Mouse (Mus musculus): ENCODE data around the gene Cabp7. TPM values are rescaled to one million over a fixed set of nuclear protein-coding genes. Genes with fewer than 3 reads are reported as not detected.
"Not testable (repeated sequence)": the region's sequence is repeated elsewhere in the genome, so short reads cannot be mapped to it uniquely, and the experiment has no call there.

Gene Cabp7
- polyA plus RNA-seq, 1 experiment from 2014 or later, result 0.09 TPM

- Histone ChIP-seq H3K27ac (no peak overlapping the region), H3K9ac (ENCODE audit: low read depth, low read length) (no peak overlapping the region), H3K9me3 (replicated peaks; ENCODE audit: low read length) (no peaks in the 10 kb centered on the region), H3K27me3 (ENCODE audit: insufficient read depth, low read length) (no peaks in the 10 kb centered on the region), H3K4me1 (replicated peaks; ENCODE audit: insufficient read depth, low read length) (no peaks in the 10 kb centered on the region), H3K4me2 (ENCODE audit: low read length) (no peak overlapping the region), H3K36me3 (ENCODE audit: insufficient read depth, low read length) (no peaks in the 10 kb centered on the region), H3K4me3 (replicated peaks; ENCODE audit: low read depth, low read length) (no peak overlapping the region)
- TF ChIP-seq CTCF (IDR thresholded peaks at IDR 0.05; ENCODE audit: low read depth), result no peak
- no peak for DNase-seq (ENCODE audit: low spot score)
- WGBS, result 93% methylated on average over 5 of the region's 5 CpGs
- no peak for ATAC-seq (replicated peaks; ENCODE audit: low FRiP score, low read depth)
These were observed 29.9 kb downstream of the Cabp7 start for GRCm38 (mm10) chr11:4716530-4717236.

- Histone ChIP-seq H3K27ac (no peak overlapping the region), H3K4me1 (replicated peaks; ENCODE audit: insufficient read depth, low read length) (no peaks in the 10 kb centered on the region), H3K27me3 (ENCODE audit: insufficient read depth, low read length) (no peaks in the 10 kb centered on the region), H3K9me3 (replicated peaks; ENCODE audit: low read length) (no peaks in the 10 kb centered on the region), H3K4me2 (ENCODE audit: low read length) (no peak overlapping the region), H3K36me3 (ENCODE audit: insufficient read depth, low read length) (no peaks in the 10 kb centered on the region), H3K4me3 (replicated peaks; ENCODE audit: low read depth, low read length) (no peak overlapping the region), H3K9ac (ENCODE audit: low read depth, low read length) (no peak overlapping the region)
- no peak for TF ChIP-seq CTCF (IDR thresholded peaks at IDR 0.05; ENCODE audit: low read depth)
- ATAC-seq (replicated peaks; ENCODE audit: low FRiP score, low read depth) (no peak), DNase-seq (ENCODE audit: low spot score) (no peak)
- 58% methylated on average over 4 of the region's 4 CpGs for WGBS
These were observed 31.0 kb downstream of the Cabp7 start for GRCm38 (mm10) chr11:4715596-4715995.

- Histone ChIP-seq H3K4me3 (replicated peaks; ENCODE audit: low read depth, low read length) (no peak overlapping the region), H3K27ac (no peak overlapping the region), H3K4me2 (ENCODE audit: low read length) (no peak overlapping the region), H3K4me1 (replicated peaks; ENCODE audit: insufficient read depth, low read length) (no peaks in the 10 kb centered on the region), H3K9me3 (replicated peaks; ENCODE audit: low read length) (no peaks in the 10 kb centered on the region), H3K9ac (ENCODE audit: low read depth, low read length) (no peak overlapping the region), H3K36me3 (ENCODE audit: insufficient read depth, low read length) (no peaks in the 10 kb centered on the region), H3K27me3 (ENCODE audit: insufficient read depth, low read length) (no peaks in the 10 kb centered on the region)
- TF ChIP-seq CTCF (IDR thresholded peaks at IDR 0.05; ENCODE audit: low read depth), result no peak
- 81% methylated on average over 4 of the region's 4 CpGs for WGBS
- ATAC-seq (replicated peaks; ENCODE audit: low FRiP score, low read depth), result no peak
- DNase-seq (ENCODE audit: low spot score), result no peak
These were observed 31.9 kb downstream of the Cabp7 start for GRCm38 (mm10) chr11:4714727-4715126.

- no peaks in the 10 kb centered on the region for H3K27me3 ChIP-seq (ENCODE audit: insufficient read depth, low read length)
- H3K9me3 ChIP-seq (replicated peaks; ENCODE audit: low read length), result no peaks in the 10 kb centered on the region
- H3K4me2 ChIP-seq (ENCODE audit: low read length), result no peak overlapping the region
- no peak overlapping the region for H3K9ac ChIP-seq (ENCODE audit: low read depth, low read length)
- TF ChIP-seq CTCF (IDR thresholded peaks at IDR 0.05; ENCODE audit: low read depth), result no peak
- no peak overlapping the region for H3K4me3 ChIP-seq (replicated peaks; ENCODE audit: low read depth, low read length)
- DNase-seq (ENCODE audit: low spot score) (no peak), ATAC-seq (replicated peaks; ENCODE audit: low FRiP score, low read depth) (no peak)
- no peak overlapping the region for H3K27ac ChIP-seq
- H3K4me1 ChIP-seq (replicated peaks; ENCODE audit: insufficient read depth, low read length), result no peaks in the 10 kb centered on the region
- no peaks in the 10 kb centered on the region for H3K36me3 ChIP-seq (ENCODE audit: insufficient read depth, low read length)
These were observed 33.8 kb downstream of the Cabp7 start for GRCm38 (mm10) chr11:4712822-4713221.

- ATAC-seq (replicated peaks; ENCODE audit: low FRiP score, low read depth); H3K4me3 ChIP-seq (replicated peaks; ENCODE audit: low read depth, low read length); H3K36me3 ChIP-seq (ENCODE audit: insufficient read depth, low read length); H3K27ac ChIP-seq; H3K4me1 ChIP-seq (replicated peaks; ENCODE audit: insufficient read depth, low read length); H3K4me2 ChIP-seq (ENCODE audit: low read length); H3K27me3 ChIP-seq (ENCODE audit: insufficient read depth, low read length); H3K9me3 ChIP-seq (replicated peaks; ENCODE audit: low read length); H3K9ac ChIP-seq (ENCODE audit: low read depth, low read length); DNase-seq (ENCODE audit: low spot score): not testable (repeated sequence)
- 81% methylated on average over 4 of the region's 4 CpGs for WGBS
These were observed 36.4 kb downstream of the Cabp7 start for GRCm38 (mm10) chr11:4710188-4710587.

- Histone ChIP-seq H3K4me2 (ENCODE audit: low read length) (peak overlapping the region; percentile 94), H3K27me3 (ENCODE audit: insufficient read depth, low read length) (no peaks in the 10 kb centered on the region), H3K9ac (ENCODE audit: low read depth, low read length) (peak overlapping the region; percentile 67), H3K4me1 (replicated peaks; ENCODE audit: insufficient read depth, low read length) (no peaks in the 10 kb centered on the region; the same call in none of the 2 replicates), H3K36me3 (ENCODE audit: insufficient read depth, low read length) (peaks cover 7% of the 10 kb centered on the region; the same call in 1 of the 2 replicates), H3K4me3 (replicated peaks; ENCODE audit: low read depth, low read length) (peak overlapping the region; percentile 82), H3K27ac (peak overlapping the region; percentile 79), H3K9me3 (replicated peaks; ENCODE audit: low read length) (no peaks in the 10 kb centered on the region)
- ATAC-seq (replicated peaks; ENCODE audit: low FRiP score, low read depth) (no peak), DNase-seq (ENCODE audit: low spot score) (peak; percentile 46)
- 3% methylated on average over 4 of the region's 4 CpGs for WGBS
- TF ChIP-seq CTCF (IDR thresholded peaks at IDR 0.05; ENCODE audit: low read depth), result no peak
These were observed 41.4 kb downstream of the Cabp7 start for GRCm38 (mm10) chr11:4705178-4705577.
